Mouse (Mus musculus): ENCODE data around the gene Cd300e. TPM values are rescaled to one million over a fixed set of nuclear protein-coding genes. Genes with fewer than 3 reads are reported as not detected.
"Not testable (repeated sequence)": the region's sequence is repeated elsewhere in the genome, so short reads cannot be mapped to it uniquely, and the experiment has no call there.

Gene Cd300e
- total and polyA plus RNA-seq, 3 experiments, result not detected

GRCm38 (mm10) chr11:115049282-115049895 is 12.6 kb downstream of the Cd300e start:
- no peaks in the 10 kb centered on the region for H3K36me3 ChIP-seq (ENCODE audit: control insufficient read depth in 1 of 2, insufficient read depth in 2 of 2, low read length in 2 of 2)
- no peaks in the 10 kb centered on the region for H3K27me3 ChIP-seq (ENCODE audit: control insufficient read depth in 1 of 2, insufficient read depth in 2 of 2, low read length in 2 of 2)
- no peaks in the 10 kb centered on the region for H3K9me3 ChIP-seq (replicated peaks; ENCODE audit: insufficient read depth, low read length)
- no peaks in the 10 kb centered on the region for H3K79me2 ChIP-seq (ENCODE audit: control insufficient read depth, insufficient read depth, low read length, poor library complexity)
- DNase-seq (ENCODE audit: low read depth, low spot score), result peak; percentile 20
- no peaks in the 10 kb centered on the region for H3K4me1 ChIP-seq (ENCODE audit: control insufficient read depth in 1 of 2, insufficient read depth in 2 of 2, low read length in 2 of 2)
- peak; percentile 33 for TF ChIP-seq RAD21 (IDR thresholded peaks at IDR 0.05; ENCODE audit: low read depth, low read length)
- peak in 2 of 3 experiments; percentile 31 to 45; a peak in 3 of 6 replicates for TF ChIP-seq CTCF (IDR thresholded peaks at IDR 0.05 in 2 of 3, conservative IDR thresholded peaks at IDR 0.05 in 1 of 3; ENCODE audit: control insufficient read depth in 1 of 3, insufficient read depth in 1 of 3, low read depth in 2 of 3, low read length in 3 of 3, poor library complexity in 1 of 3, severe bottlenecking in 1 of 3)
- 0 out of 2 replicates have a peak, but pooled peaks have one; percentile 5 for TF ChIP-seq SMC3 (IDR thresholded peaks at IDR 0.05; ENCODE audit: low read depth, low read length)
- TF ChIP-seq ZC3H11A (IDR thresholded peaks at IDR 0.05; ENCODE audit: low read depth, low read length), result no peak
- TF ChIP-seq ZNF384 (IDR thresholded peaks at IDR 0.05; ENCODE audit: low read depth, low read length), result peak; percentile 88
- no peak for TF ChIP-seq ETS1 (IDR thresholded peaks at IDR 0.05; ENCODE audit: low read depth, low read length)
- no peak for TF ChIP-seq KAT2A (conservative IDR thresholded peaks at IDR 0.05; ENCODE audit: low read depth, low read length)
- H3K9ac ChIP-seq (ENCODE audit: control insufficient read depth, low read depth, low read length, poor library complexity, severe bottlenecking), result no peak overlapping the region
- H3K4me3 ChIP-seq (ENCODE audit: control insufficient read depth in 1 of 2, insufficient read depth in 1 of 2, low read depth in 2 of 2, low read length in 2 of 2), result no peak overlapping the region
- H3K27ac ChIP-seq (ENCODE audit: control insufficient read depth, low read depth, low read length), result no peak overlapping the region

DNA sequence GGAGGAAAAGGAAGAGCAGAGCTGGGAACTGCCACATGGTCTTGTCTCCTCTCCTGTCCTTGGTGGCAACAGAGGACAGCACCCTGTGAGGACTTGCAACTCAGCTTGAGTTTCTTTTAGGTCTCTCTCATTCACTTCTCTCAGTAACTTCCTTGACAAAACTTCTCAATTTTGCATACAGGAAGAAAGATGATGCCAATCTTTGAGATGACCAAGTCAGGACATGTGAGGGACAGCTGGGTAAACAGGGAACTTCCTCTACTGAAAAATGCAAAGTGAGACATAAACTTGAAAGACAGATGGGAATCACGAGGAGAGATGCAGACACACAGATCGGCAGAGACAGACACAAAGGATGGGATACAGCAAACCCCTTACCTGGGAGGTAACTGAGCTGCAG is 13.7 kb downstream of the Cd300e start, which contains the start of gene Cd300ld3:
Cd300ld3 (minus strand) TSS at position 151 of the 400 bp plus-strand sequence.
- Histone ChIP-seq H3K27me3 (ENCODE audit: control insufficient read depth in 1 of 2, insufficient read depth in 2 of 2, low read length in 2 of 2) (no peaks in the 10 kb centered on the region), H3K27ac (ENCODE audit: control insufficient read depth, low read depth, low read length) (no peak within 1 kb of the TSS), H3K79me2 (ENCODE audit: control insufficient read depth, insufficient read depth, low read length, poor library complexity) (no peaks in the 10 kb centered on the region), H3K9ac (ENCODE audit: control insufficient read depth, low read depth, low read length, poor library complexity, severe bottlenecking) (no peak within 1 kb of the TSS), H3K9me3 (replicated peaks; ENCODE audit: insufficient read depth, low read length) (no peaks in the 10 kb centered on the region), H3K36me3 (ENCODE audit: control insufficient read depth in 1 of 2, insufficient read depth in 2 of 2, low read length in 2 of 2) (no peaks in the 10 kb centered on the region), H3K4me1 (ENCODE audit: control insufficient read depth in 1 of 2, insufficient read depth in 2 of 2, low read length in 2 of 2) (no peaks in the 10 kb centered on the region), H3K4me3 (ENCODE audit: control insufficient read depth in 1 of 2, insufficient read depth in 1 of 2, low read depth in 2 of 2, low read length in 2 of 2) (no peak within 1 kb of the TSS)
- TF ChIP-seq MYB (IDR thresholded peaks at IDR 0.05; ENCODE audit: low read depth, low read length) (no peak), MYC (IDR thresholded peaks at IDR 0.05; ENCODE audit: low read depth, low read length) (no peak), ETS1 (IDR thresholded peaks at IDR 0.05; ENCODE audit: low read depth, low read length) (no peak), GATA1 (IDR thresholded peaks at IDR 0.05; ENCODE audit: low read depth, low read length) (no peak), CTCF (IDR thresholded peaks at IDR 0.05 in 2 of 3, conservative IDR thresholded peaks at IDR 0.05 in 1 of 3; ENCODE audit: control insufficient read depth in 1 of 3, insufficient read depth in 1 of 3, low read depth in 2 of 3, low read length in 3 of 3, poor library complexity in 1 of 3, severe bottlenecking in 1 of 3) (no peak), ZMIZ1 (IDR thresholded peaks at IDR 0.05; ENCODE audit: low read depth, low read length) (no peak)
- no peak for DNase-seq (ENCODE audit: low read depth, low spot score)

GRCm38 (mm10) chr11:115037669-115038068 is 24.3 kb downstream of the Cd300e start, which contains the start of gene Cd300ld5:
Cd300ld5 (minus strand) TSS chr11:115037769.
- H3K9ac ChIP-seq (ENCODE audit: control insufficient read depth, low read depth, low read length, poor library complexity, severe bottlenecking); H3K4me1 ChIP-seq (ENCODE audit: control insufficient read depth in 1 of 2, insufficient read depth in 2 of 2, low read length in 2 of 2); H3K4me3 ChIP-seq (ENCODE audit: control insufficient read depth in 1 of 2, insufficient read depth in 1 of 2, low read depth in 2 of 2, low read length in 2 of 2); DNase-seq (ENCODE audit: low read depth, low spot score); H3K79me2 ChIP-seq (ENCODE audit: control insufficient read depth, insufficient read depth, low read length, poor library complexity); H3K27me3 ChIP-seq (ENCODE audit: control insufficient read depth in 1 of 2, insufficient read depth in 2 of 2, low read length in 2 of 2); H3K9me3 ChIP-seq (replicated peaks; ENCODE audit: insufficient read depth, low read length); H3K36me3 ChIP-seq (ENCODE audit: control insufficient read depth in 1 of 2, insufficient read depth in 2 of 2, low read length in 2 of 2); H3K27ac ChIP-seq (ENCODE audit: control insufficient read depth, low read depth, low read length): not testable (repeated sequence)

DNA sequence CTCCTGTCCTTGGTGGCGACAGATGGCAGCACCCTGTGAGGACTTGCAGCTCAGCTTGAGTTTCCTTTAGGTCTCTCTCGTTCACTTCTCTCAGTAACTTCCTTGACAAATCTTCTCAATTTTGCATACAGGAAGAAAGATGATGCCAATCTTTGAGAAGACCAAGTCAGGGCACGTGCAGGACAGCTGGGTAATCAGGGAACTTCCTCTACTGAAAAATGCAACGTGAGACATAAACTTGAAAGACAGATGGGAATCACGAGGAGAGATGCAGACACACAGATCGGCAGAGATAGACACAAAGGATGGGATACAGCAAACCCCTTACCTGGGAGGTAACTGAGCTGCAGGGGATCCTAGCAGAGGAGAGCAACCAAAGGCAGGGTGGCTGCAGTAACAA is 35.1 kb downstream of the Cd300e start, which contains the start of gene Cd300ld4:
Cd300ld4 (minus strand) TSS at position 101 of the 400 bp plus-strand sequence.
- not testable (repeated sequence) for H3K27me3 ChIP-seq (ENCODE audit: control insufficient read depth in 1 of 2, insufficient read depth in 2 of 2, low read length in 2 of 2); H3K9me3 ChIP-seq (replicated peaks; ENCODE audit: insufficient read depth, low read length); H3K27ac ChIP-seq (ENCODE audit: control insufficient read depth, low read depth, low read length); H3K9ac ChIP-seq (ENCODE audit: control insufficient read depth, low read depth, low read length, poor library complexity, severe bottlenecking); H3K36me3 ChIP-seq (ENCODE audit: control insufficient read depth in 1 of 2, insufficient read depth in 2 of 2, low read length in 2 of 2); DNase-seq (ENCODE audit: low read depth, low spot score); H3K79me2 ChIP-seq (ENCODE audit: control insufficient read depth, insufficient read depth, low read length, poor library complexity); H3K4me3 ChIP-seq (ENCODE audit: control insufficient read depth in 1 of 2, insufficient read depth in 1 of 2, low read depth in 2 of 2, low read length in 2 of 2); H3K4me1 ChIP-seq (ENCODE audit: control insufficient read depth in 1 of 2, insufficient read depth in 2 of 2, low read length in 2 of 2)

DNA sequence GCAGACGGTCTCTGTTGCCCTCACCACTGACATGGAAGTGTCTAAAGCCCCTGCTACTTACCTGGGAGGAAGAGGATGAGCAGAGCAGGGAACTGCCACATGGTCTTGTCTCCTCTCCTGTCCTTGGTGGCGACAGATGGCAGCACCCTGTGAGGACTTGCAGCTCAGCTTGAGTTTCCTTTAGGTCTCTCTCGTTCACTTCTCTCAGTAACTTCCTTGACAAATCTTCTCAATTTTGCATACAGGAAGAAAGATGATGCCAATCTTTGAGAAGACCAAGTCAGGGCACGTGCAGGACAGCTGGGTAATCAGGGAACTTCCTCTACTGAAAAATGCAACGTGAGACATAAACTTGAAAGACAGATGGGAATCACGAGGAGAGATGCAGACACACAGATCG is 45.9 kb downstream of the Cd300e start, which contains the start of gene Cd300ld2:
Cd300ld2 (minus strand) TSS at position 101 of the 400 bp plus-strand sequence.
- H3K9ac ChIP-seq (ENCODE audit: control insufficient read depth, low read depth, low read length, poor library complexity, severe bottlenecking); H3K4me3 ChIP-seq (ENCODE audit: control insufficient read depth in 1 of 2, insufficient read depth in 1 of 2, low read depth in 2 of 2, low read length in 2 of 2); H3K9me3 ChIP-seq (replicated peaks; ENCODE audit: insufficient read depth, low read length); H3K36me3 ChIP-seq (ENCODE audit: control insufficient read depth in 1 of 2, insufficient read depth in 2 of 2, low read length in 2 of 2); H3K4me1 ChIP-seq (ENCODE audit: control insufficient read depth in 1 of 2, insufficient read depth in 2 of 2, low read length in 2 of 2); DNase-seq (ENCODE audit: low read depth, low spot score); H3K27me3 ChIP-seq (ENCODE audit: control insufficient read depth in 1 of 2, insufficient read depth in 2 of 2, low read length in 2 of 2); H3K27ac ChIP-seq (ENCODE audit: control insufficient read depth, low read depth, low read length); H3K79me2 ChIP-seq (ENCODE audit: control insufficient read depth, insufficient read depth, low read length, poor library complexity): not testable (repeated sequence)

All from MEL (cell line).